In genomic region chr5:29467489-29468350, GRCm38 (mm10) we compare ENCODE assay signal across 9 mouse cellular contexts. TPM values are rescaled to one million over a fixed set of nuclear protein-coding genes. Genes with fewer than 3 reads are reported as not detected.
DNase-seq lines count a peak whose midpoint lies in the region; ATAC-seq lines count a peak whose summit lies in the region.
"Had no signal": no experiment of that assay in that cellular context is flagged by ENCODE, and none has a peak within 500 bp of the region (broad histone marks: within the 10 kb centered on the region; RNA-seq: fewer than 3 reads in every experiment).

No protein-coding gene starts in this region.

- H3K27ac ChIP-seq in heart, embryonic 12.5 days (ENCODE audit: poor library complexity, severe bottlenecking): no peak overlapping the region
- no peak overlapping the region for H3K27ac ChIP-seq in hindbrain, embryonic 11.5 days (ENCODE audit: low read depth, low read length)

- peak overlapping the region; percentile 94 for H3K4me2 ChIP-seq in heart, embryonic 12.5 days
- H3K4me2 ChIP-seq in hindbrain, embryonic 11.5 days (replicated peaks; ENCODE audit: low read depth, low read length): peak overlapping the region; percentile 49

- peak overlapping the region; percentile 62 for H3K9ac ChIP-seq in heart, embryonic 12.5 days
- H3K9ac ChIP-seq in hindbrain, embryonic 11.5 days (ENCODE audit: low read depth, low read length): no peak overlapping the region

- H3K4me1 ChIP-seq in heart, embryonic 12.5 days (replicated peaks): peaks cover 12% of the 10 kb centered on the region; the same call in 1 of the 2 replicates
- 0 out of 2 replicates have a peak, but pooled peaks cover 2% of the 10 kb centered on the region for H3K4me1 ChIP-seq in hindbrain, embryonic 11.5 days (replicated peaks; ENCODE audit: control insufficient read depth, insufficient read depth, low read length)

- H3K36me3 ChIP-seq in heart, embryonic 12.5 days: no peaks in the 10 kb centered on the region
- no peaks in the 10 kb centered on the region for H3K36me3 ChIP-seq in hindbrain, embryonic 11.5 days (ENCODE audit: control insufficient read depth, insufficient read depth, low read length)

- H3K27me3 ChIP-seq in heart, embryonic 12.5 days (replicated peaks): peaks cover 79% of the 10 kb centered on the region
- H3K27me3 ChIP-seq in hindbrain, embryonic 11.5 days (ENCODE audit: control insufficient read depth, insufficient read depth, low read length): peaks cover 68% of the 10 kb centered on the region

- 3% methylated on average over 67 of the region's 67 CpGs for WGBS in heart, embryonic 12.5 days
- 3% methylated on average over 65 of the region's 67 CpGs for WGBS in hindbrain, embryonic 11.5 days

- no peaks in the 10 kb centered on the region for H3K9me3 ChIP-seq in heart, embryonic 12.5 days (replicated peaks)
- H3K9me3 ChIP-seq in hindbrain, embryonic 11.5 days (ENCODE audit: control insufficient read depth, low read length): no peaks in the 10 kb centered on the region

- intact Hi-C loops in heart, postnatal 14 days (cut with DNase I): no loop called here

- peak; percentile 45 for ATAC-seq in heart, embryonic 12.5 days (ENCODE audit: insufficient number of reproducible peaks, low FRiP score)
- ATAC-seq in hindbrain, embryonic 11.5 days (ENCODE audit: low FRiP score): peak; percentile 61; the same call in 1 of the 2 replicates
- ATAC-seq in megakaryocyte progenitor cell, adult 5-6 weeks (replicated peaks; ENCODE audit: poor library complexity): peak; percentile 69

- DNase-seq in heart, postnatal 14 days: no peak
- peak; percentile 28 for DNase-seq in MEL-GATA-1-ER (ENCODE audit: extremely low read depth, low read depth)
- DNase-seq in hindbrain, embryonic 11.5 days (ENCODE audit: low spot score): peak; percentile 60
- peak; percentile 10 for DNase-seq in thymus, postnatal 25 days
- DNase-seq in gastrocnemius, postnatal 4 days (ENCODE audit: low spot score in 2 of 2): no peak
- DNase-seq in layer of hippocampus, adult 9-11 months: no peak

- peak overlapping the region; percentile 57 for H3K4me3 ChIP-seq in heart, embryonic 12.5 days
- peak overlapping the region; percentile 27 for H3K4me3 ChIP-seq in hindbrain, embryonic 11.5 days (ENCODE audit: low read depth, low read length)

RNA-seq across cellular contexts. Expression of gene Mnx1, which starts 10.6 kb away (rescaled TPM):
- 0.08 TPM in 1 of 2 replicates, not detected in the other for polyA plus RNA-seq in heart, embryonic 12.5 days (2016; fragmentation: Nextera tagmentation; extraction: Ambion mirVana)
- total RNA-seq in heart, postnatal 14 days (2021): not detected
- 0.32 and 0.74 TPM in 2 replicates for polyA plus RNA-seq in hindbrain, embryonic 11.5 days (2014; fragmentation: Nextera tagmentation; extraction: Ambion mirVana)
- not detected in 2 replicates for total RNA-seq in megakaryocyte progenitor cell, adult 5-6 weeks (2015)
- total RNA-seq in megakaryocyte progenitor cell, adult 5-6 weeks (2017): not detected in 2 replicates
- not detected for total RNA-seq in gastrocnemius, postnatal 4 days (2021)
- total RNA-seq: neutrophil, adult 5-6 weeks had no signal

RNA-seq across cellular contexts. Expression of gene Nom1, which starts 33.3 kb away (rescaled TPM):
- 19.0 and 23.6 TPM in 2 replicates for polyA plus RNA-seq in heart, embryonic 12.5 days (2016; fragmentation: Nextera tagmentation; extraction: Ambion mirVana)
- 10 to 100 TPM; 13.7 to 14.1 TPM for total RNA-seq in heart, postnatal 14 days (2021)
- polyA plus RNA-seq in hindbrain, embryonic 11.5 days (2014; fragmentation: Nextera tagmentation; extraction: Ambion mirVana): 18.4 and 22.4 TPM in 2 replicates
- total RNA-seq in megakaryocyte progenitor cell, adult 5-6 weeks (2015): 19.6 and 22.0 TPM in 2 replicates
- 16.7 and 25.4 TPM in 2 replicates for total RNA-seq in megakaryocyte progenitor cell, adult 5-6 weeks (2017)
- 10 to 100 TPM; 19.1 to 23.3 TPM for total RNA-seq in gastrocnemius, postnatal 4 days (2021)

Comparison
In these comparisons a context has a peak if more than half of its experiments do, and no peak if none do; other contexts are left out.
1. DNase-seq: peak in MEL-GATA-1-ER (single experiment), hindbrain, embryonic 11.5 days (single experiment) and thymus, postnatal 25 days (single experiment); none in heart, postnatal 14 days (0 of 2), gastrocnemius, postnatal 4 days (0 of 2) and layer of hippocampus, adult 9-11 months (single experiment).
2. Peak in every context shown above with its lines, with median percentiles within 50 percentile points of each other: ATAC-seq.